Mouse (Mus musculus): ENCODE results near the gene Foxs1.

Foxs1 gene

DNA sequence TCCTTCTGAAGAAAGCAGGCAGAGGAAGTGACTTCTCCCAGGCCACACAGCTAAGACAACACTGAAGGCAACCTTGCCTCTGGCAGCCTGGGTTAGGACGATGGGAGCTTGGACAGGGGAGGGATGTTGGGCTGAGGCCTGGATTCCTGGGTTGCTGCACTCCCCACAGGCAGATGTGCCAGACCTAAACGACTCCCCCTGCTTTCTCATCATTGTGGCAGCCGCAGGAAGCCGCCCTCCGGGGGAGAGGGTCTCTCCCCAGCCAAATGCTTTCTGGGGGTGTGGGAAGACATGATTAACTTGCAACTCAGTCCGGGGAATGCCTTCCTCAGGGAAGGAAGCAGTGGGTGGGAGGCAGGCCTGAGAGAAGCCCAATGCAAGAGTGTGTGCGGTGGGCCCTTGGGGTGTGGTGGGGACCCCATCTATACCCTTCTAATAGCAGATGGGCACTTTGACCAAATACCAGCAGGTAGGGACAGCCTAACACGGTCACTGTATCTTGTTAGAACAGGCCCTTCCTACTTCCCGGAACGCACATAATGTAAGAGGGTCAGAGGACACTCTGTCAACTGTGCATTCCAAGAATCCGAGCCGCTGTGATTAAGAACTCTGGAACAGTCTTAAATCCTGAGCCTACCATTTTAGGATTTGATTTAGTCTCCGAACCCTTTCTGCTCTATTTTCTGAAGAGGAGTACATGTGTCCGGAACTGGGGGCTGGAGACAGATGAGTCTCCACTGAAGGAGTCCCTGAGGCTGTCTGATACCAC, 4.6 kb downstream of the Foxs1 start:
- no peak for DNase-seq (ENCODE audit: low spot score in 2 of 2)

DNA sequence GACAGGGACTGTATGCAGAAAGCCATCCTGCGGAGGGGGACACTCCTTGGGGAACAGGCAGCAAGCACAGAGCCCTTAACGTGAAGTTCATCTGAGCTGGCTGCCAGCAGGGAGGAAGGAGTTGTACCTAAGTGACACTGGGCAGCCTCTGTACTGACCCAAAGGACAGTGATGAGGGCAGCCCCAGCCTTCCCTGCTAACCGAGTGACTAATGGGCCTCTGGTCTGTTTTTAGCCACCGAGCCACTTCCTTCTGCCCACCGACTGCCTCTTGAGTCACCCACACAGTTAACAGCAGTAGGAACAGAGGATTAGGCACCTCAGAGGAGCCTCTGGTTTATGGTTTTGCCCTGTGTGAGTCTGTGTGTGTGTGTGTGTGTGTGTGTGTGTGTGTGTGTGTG, 5.6 kb downstream of the Foxs1 start:
- DNase-seq (ENCODE audit: low spot score in 2 of 2): no peak

- DNase-seq (ENCODE audit: low spot score in 2 of 2): no peak
Measured at GRCm38 (mm10) chr2:152926896-152927295, 6.1 kb downstream of the Foxs1 start.

GRCm38 (mm10) chr2:152925189-152925872, 7.7 kb downstream of the Foxs1 start:
- no peak for DNase-seq (ENCODE audit: low spot score in 2 of 2)

- DNase-seq (ENCODE audit: low spot score in 2 of 2): no peak
Measured at GRCm38 (mm10) chr2:152924543-152924942, 8.5 kb downstream of the Foxs1 start.

DNA sequence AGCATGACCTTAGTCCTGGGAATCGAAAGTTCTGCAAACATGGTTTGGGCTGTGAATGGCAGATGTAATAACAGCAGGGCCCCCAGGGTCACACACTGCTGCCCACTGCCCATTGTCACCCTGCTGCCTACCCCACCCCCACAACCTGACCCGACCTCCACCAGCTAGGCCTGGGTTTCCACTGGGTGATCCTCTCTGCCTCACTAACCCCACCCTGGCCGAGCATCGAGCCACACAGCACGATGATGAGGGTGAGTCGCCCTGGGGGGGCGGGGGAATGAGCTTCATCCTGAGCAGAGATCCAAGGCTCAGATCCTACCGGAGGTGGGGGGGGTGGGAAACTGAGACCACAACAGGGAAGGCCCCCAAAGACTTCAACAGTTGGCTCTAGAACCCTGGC, 8.9 kb downstream of the Foxs1 start:
- DNase-seq (ENCODE audit: low spot score in 2 of 2): no peak

DNA sequence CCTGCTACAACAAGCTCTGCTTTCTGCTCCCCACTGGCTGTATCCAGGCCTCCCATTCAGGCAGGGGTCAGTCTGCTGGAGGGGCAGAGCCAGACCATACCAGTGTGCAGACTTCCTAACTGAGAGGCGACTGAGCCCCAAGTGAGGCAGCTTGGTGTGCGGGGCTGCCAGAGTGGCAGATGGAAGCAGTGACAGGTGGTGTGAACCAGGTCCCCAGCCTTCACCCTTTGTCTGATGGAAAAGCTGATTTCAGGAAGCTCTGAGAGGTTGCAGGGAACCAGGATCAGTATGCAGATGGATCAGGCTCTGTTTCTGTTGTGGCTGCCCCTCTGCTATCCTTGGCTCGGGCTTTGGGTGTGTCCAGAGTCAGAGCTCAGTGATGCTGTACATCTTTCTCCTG, 9.4 kb downstream of the Foxs1 start:
- DNase-seq (ENCODE audit: low spot score in 2 of 2): no peak

DNA sequence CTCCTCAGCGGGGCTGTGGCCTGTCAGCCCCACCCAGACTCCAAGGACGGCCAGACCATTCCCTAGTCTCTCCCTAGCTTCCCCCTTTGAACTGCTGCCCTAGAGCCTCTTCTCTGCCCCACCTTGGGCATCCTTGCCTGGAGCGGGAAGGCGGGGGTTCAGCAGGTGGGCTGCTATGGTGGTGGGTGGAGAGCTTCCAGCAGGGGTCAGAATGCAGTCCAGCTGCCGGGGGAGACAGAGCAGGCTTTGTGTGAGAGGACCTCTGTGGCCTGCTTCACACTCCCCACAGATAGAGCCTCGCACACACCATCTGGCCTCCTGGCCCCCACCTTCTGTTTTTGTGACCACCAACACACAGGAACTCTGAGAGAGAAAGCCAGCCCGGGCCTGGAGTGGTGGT, 10.6 kb downstream of the Foxs1 start:
- no peak for DNase-seq (ENCODE audit: low spot score in 2 of 2)

GRCm38 (mm10) chr2:152917671-152918070, 15.3 kb downstream of the Foxs1 start:
- no peak for DNase-seq (ENCODE audit: low spot score in 2 of 2)

DNA sequence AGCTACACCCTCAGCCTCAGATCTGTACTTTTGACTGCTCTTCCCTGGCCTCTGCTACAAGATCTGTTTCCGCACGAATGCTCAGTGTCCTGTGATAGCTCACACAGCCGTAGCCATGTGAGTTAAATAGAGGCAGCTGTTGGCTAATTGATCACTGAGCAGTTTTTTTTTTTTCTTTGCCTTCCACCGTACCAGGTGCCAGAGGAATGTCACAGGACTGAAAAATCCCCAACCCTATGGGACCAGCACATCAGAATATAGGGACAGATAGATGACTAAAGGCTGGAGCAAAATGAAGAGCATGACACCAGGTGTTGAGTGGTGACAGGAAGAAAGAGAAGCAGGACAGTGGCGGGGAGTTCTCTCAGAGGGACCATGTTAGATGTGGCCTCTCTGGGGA, 16.9 kb downstream of the Foxs1 start:
- DNase-seq (ENCODE audit: low spot score in 2 of 2): no peak

DNA sequence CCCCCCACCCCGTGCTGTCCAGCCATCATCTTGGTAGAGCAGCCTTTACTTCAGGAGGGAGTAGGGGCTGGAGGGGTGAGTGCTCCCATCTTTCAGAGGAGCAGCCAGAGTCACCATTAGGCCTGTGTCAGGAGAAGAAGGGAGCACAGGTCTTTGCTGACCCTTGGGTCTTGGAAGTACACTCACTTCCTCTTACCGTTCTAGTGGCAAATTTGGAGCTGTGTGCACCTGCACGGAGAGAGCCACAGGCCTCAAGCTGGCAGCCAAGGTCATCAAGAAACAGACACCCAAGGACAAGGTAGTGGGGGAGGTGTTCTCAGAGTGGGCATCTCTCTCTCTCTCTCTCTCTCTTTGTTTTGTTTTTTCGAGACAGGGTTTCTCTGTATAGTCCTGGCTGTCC, 17.6 kb downstream of the Foxs1 start:
- DNase-seq (ENCODE audit: low spot score in 2 of 2): no peak

GRCm38 (mm10) chr2:152914310-152915120, 18.5 kb downstream of the Foxs1 start:
- peak; percentile 52 to 93 for DNase-seq (ENCODE audit: low spot score in 2 of 2)

DNA sequence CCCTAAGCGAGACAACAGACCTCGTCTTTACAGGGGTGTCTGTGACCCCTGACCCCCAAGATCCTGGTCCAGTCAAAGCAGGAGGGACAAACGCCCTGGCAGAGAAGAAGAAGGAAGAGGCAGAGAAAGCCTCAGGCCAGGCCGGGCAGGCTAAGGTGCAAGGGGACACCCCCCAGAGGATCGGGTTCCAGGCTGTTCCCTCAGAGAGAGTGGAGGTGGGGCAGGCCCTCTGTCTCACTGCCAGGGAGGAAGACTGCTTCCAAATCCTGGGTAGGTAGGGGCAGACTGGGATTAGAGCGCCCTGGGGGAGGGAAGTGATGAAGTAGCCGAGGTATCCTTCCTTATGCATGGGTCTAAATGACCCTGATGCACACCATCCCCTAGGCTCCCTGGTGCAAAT, 19.5 kb downstream of the Foxs1 start:
- no peak for DNase-seq (ENCODE audit: low spot score in 2 of 2)

DNA sequence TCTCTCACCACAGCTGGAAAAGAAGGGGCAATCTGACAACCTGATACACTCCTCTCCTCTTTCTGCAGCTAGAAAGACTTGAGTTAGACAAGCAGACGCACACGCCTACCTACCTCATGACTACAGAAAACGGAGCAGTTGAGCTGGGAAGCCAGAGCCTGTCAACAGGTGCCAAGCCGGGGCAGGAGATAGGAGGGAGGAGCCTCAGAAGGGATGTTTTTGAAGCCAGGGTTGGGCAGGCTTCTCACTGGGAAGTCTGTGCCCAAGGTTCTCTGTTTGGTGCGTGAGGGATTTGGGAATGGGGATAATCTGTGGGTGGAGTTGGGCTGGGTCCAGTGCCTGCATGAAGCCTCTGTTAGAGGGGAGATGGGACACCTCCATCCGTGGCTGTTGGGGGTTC, 21.6 kb downstream of the Foxs1 start:
- DNase-seq (ENCODE audit: low spot score in 2 of 2): no peak

DNA sequence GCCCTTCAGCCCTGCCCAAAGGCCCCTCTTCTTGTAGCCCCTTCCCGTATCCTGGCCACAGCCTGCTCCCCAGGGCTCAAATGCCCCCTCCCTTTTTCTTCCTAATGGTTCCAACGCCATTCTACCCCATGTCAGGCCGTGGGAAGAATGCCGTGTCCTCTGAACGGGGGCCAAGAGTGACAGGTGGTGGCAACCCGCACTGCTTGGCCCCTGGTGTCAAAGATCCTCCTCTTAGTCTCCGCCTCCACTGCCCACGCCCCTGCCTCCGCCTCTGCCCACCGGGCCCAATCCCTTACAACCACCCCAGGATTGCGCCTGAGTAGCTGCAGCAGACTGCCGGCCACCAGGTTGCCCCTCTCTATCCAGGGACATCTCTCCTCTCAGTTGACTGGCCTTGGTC, 22.0 kb downstream of the Foxs1 start, which contains the start of gene Mylk2:
Gene Mylk2, plus strand, starts transcription at position 322 of the 400 bp plus-strand sequence.
- no peak for DNase-seq (ENCODE audit: low spot score in 2 of 2)

DNA sequence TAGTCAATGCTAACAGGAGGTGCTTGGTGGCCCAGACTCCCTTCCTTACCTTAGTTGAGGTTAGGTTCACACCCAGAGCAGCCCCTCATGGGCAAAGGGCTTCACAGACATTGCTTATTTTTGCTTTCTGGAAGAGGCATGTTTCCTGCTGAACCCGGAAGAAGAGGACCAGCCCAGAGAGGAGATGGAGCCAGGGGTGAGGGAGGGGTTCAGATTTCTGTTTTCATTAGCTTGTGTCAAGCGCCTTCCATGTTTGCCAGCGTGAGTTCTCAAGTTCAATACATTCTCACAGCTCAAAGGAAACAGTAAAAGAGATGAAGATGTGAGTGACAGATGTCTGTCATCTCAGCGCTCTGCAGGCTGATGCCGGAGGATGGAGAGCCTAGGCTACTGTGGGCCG, 23.2 kb downstream of the Foxs1 start:
- no peak for DNase-seq (ENCODE audit: low spot score in 2 of 2)

DNA sequence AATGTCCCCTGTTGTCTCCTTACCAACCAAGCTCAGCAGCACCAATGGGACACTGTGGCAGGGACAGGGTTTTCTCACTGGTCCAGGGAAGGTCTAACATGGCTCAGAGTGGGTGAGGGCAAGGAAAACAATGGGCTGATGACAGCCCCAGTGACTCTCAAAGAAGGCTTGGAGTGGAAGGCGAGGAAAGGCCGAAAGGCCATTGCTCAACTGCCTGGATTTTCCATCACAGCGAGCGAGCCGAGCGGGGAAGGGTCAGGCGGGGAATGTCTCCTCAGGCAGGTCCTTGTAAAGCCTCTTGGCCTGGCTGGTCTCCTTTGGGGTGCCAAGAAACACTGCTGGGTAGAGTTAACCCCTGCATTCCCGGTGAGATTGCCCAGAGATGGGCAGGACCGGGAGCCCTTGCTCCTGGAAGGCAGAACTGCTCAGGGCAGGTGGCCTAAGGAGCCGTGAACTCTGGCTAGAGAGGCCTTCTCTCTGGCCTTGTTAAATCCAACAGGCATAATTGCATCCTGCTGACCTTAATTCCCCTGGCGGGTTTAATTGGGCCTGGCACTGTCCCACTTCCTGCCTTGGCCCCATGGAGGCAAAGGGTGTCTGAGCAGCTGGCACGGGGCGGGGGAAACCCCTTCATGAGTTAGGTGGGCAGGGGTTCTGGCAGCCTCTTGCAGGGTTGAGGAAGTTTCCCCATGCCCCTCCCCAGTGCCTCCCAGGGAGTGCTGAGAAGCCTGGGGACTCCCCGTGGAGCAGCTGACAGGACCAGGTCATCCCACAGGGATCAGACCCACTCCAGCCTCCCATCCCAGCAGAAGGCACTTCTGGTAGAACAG, 25.7 kb downstream of the Foxs1 start:
- no peak for DNase-seq (ENCODE audit: low spot score in 2 of 2)

DNA sequence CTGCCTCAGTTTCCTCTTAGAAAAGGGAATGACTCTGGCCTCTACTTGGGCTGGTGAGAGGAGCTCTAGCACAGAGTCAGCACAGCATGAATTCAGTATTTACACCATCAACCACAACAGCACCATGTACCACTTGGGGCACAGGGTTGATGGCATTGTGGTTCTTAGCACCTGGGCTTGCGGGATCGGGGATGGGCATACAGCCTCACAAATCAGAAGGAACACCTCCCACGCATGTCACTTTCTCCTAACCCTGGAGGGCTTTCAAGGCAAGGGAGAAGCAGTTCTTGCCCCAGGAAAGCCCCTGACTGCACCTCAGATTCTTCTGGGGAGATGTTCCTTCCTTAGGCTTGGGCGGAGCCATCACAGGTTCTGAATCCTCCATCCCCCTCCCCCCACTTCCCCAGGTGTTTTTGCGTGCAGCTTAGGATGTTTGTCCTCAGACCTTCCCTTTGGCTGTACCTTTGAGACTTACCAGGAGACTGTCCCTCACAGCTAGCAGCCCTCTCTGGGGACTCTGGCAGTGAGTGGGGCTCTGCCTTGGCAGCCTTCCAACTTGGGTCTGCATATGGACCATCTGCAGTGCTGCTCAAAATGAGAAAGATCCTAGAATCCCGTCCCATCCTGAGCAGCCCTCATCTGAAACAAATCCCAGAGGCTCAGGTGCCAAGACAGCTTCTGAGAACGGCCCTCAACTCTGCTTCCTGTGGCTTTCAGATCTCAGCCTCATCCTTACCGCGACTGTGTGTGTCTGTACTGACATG, 26.6 kb downstream of the Foxs1 start:
- DNase-seq (ENCODE audit: low spot score in 2 of 2): no peak

DNA sequence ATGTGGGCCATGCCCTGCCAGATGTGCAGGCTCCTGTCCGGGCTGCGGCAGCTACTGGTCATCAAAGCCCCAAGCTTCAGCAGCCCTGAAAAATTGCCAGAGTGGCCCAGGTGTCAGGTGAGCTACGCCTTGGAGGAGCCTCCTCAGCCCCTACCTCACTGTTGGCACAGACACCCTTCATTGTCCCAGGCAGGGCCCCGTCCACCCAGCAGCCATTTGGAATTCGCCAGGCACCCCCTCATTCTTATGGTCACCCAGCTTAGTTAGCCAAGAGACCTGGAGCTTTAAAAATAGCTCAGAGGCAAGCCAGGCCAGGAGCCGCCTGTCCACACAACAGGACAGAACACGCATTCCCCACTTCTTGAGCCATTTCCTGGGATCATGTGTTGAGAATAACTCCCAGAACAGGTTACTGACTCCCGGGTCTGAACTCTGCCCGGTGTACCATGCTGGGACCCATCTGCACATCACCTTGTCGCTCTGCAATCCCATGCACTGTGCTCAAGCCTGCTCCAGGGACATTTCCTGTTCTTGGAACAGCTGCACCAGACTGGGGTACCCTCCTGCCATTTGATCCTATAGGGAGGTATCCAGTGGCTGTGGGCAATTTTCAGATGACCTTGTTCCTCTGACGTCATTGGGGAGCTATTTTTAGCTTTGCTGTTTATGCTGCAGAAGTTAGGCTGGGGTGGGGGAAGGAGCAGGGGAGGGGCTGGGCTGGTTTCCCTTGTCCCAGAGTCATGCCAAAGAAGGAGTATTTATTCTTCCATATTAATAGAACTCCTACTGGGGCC, 27.8 kb downstream of the Foxs1 start:
- no peak for DNase-seq (ENCODE audit: low spot score in 2 of 2)

DNA sequence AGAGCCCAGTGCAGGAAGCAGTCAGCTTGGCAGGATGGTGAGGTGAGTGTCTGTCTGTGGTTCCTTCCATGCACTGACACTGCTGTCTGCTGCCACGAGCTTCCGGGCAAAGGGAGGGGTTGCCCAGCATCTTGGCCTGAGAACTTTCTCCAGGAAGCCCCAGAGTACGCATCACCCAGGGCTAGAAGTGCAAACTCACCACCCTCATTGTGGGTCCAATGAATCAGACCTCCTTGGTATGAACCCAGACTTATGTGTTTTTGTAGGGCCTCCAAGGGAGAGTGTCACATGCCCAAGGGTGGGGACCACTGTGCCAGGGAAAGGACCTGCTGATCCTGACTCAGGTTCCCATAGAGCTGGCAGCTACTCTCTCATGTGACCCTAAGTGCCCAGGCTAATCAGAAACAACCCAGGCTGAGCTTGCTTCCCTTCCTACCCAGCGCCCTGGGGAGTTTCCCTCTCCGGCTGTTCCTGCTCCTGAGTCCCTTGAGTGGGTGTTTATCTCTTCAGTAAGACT, 28.8 kb downstream of the Foxs1 start:
- no peak for DNase-seq (ENCODE audit: low spot score in 2 of 2)

All from left cerebral cortex, adult 9 months (tissue).